Mouse (Mus musculus): ENCODE measurements around the gene Tekt3.

The Tekt3 gene

DNA sequence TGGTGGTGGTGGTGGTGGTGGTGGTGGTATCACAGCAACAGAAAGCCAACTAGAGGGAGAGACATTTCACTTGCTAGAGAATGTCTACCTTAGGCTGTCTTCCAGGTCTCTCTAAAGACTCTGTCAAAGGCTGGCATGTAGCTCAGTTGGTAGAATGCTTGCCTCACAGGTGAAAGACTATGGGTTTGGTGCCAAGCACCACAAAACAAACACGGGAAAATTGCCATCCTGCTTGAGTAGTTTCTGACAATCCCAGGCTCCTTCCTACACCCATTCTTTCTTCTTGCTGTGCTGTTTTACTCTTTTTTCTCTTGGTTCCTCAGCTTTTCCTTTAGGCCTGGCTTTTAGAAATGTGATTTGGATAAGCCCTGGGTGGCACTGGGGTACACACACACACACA, 5.1 kb downstream of the Tekt3 start:
- DNase-seq, result no peak

DNA sequence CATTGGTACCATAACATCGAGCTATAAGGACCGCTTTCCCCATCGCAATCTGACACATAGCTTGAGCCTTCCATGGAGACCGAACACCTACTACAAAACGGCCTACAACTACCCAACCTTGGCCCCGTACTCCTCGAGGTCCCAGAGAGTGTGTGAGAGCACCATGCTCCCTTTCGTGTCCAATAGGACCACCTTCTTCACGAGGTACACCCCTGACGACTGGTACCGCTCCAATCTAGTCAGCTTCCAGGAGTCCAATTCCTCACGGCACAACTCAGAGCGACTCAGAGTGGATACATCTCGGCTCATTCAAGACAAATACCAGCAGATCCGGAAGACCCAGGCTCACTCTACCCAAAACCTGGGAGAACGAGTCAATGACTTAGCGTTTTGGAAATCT, 8.6 kb downstream of the Tekt3 start:
- DNase-seq, result no peak

DNA sequence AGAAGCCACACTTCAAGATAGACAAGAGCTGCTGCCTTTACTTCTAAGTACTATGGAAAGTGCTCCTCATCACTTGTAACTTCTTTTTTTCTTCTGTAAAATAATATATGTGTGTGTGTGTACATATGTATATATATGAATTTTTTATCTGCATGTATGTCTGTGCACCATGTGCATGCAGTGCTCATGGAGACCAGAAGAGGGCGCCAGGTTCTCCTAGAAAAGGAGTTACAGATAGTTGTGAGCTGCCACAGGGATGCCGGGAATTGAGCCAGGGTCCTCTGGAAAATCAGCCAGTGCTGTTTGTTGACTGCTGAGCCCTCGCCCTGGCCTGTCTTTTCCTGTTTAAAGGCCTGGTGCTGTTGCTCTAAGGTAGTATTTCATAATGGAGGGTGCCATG, 23.1 kb downstream of the Tekt3 start:
- DNase-seq, result no peak

DNA sequence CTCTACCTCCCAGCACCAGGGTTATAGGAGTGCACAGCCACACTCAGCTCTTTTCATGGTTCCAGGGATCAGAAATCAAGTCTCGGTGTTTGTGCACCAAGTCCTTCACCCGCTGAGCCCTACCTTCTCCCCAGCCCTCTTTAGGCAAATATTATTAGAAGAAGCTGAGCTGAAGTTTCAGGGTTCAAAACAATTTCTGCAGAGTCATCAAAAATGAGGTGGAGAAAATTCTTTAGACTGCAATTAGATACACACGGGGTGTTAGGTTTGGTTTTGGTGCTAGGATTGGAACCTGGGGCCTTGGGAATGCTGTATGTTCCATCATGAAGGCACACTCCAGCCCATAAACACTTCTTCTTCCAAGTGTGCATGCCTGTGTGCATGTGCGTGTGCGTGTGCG, 27.2 kb downstream of the Tekt3 start:
- DNase-seq, result no peak

DNA sequence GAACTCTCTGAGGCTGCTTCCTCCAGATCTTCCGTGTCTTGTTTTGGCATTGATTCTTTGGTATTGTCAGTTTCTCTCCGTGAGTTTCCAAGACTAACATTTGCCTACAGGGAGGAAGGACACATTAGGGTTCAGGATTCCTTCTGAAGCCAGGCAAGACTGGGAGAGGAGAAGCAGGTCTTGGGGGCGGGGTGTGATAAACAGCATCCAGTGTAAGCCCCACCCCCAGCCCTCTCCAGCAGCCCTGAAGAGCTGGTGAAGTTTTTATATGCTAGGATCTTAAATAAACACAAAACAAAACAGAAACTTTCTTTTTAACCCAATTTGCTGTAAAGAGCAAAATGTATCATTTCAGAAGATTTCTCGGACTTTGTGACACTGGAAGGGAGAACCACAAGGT, 28.8 kb downstream of the Tekt3 start:
- DNase-seq, result no peak

DNA sequence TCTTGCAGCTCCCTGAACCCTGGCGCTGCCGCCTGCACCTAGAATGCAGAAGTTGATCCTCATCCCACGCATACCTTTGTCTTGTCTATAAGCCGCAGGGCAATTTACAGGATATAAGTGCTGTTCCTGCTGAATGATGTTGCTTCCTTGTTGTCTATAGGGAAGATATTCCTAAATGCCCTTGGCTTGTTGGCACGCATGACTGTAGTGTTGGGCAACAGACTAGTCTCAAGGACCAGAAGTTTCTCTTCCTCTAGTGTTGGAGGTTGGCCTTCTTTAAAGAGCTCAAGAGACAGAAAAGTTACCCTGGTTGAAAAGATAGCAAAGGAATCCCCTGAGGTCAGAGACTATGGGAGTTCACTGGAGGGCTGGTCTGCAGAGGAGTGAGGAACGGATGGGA, 29.5 kb downstream of the Tekt3 start:
- DNase-seq, result no peak

DNA sequence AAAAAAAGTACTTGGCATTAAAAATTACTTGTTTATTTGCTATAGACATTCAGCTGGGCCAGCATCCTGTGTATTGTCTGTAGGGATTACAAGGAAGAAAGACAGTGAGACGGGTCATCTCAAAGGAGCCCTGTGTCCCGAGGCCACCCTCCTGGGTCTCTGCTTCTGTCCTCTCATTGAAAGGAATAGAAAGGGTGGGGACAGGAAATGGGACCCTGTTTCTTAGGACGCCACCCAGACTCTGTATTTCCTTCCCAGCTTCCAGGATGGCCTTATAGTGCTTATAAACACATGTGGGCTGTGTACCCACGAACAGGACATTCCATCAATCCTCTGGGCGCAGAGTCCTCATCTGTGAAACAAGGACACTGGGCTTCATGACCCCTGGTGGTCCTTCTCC, 30.8 kb downstream of the Tekt3 start:
- DNase-seq, result no peak

DNA sequence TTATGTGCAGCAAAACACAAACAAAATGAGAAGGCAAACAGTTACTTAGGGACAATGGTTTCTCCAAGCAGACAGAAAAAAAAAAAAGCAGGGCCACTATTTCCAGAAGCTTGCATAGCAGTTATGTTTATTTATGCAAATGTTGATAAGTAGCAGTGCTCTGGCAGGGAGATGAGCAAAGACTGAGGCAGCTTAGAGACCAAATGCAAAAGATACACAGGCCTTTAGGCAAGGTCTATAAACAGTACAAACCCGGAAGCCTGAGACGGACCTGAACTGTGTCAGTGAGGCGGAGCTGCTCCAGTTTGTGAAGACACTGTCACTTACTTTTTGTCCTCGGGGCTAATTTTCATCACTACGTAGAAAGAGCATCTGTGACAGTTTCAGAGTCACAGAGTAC, 32.1 kb downstream of the Tekt3 start:
- no peak for DNase-seq

DNA sequence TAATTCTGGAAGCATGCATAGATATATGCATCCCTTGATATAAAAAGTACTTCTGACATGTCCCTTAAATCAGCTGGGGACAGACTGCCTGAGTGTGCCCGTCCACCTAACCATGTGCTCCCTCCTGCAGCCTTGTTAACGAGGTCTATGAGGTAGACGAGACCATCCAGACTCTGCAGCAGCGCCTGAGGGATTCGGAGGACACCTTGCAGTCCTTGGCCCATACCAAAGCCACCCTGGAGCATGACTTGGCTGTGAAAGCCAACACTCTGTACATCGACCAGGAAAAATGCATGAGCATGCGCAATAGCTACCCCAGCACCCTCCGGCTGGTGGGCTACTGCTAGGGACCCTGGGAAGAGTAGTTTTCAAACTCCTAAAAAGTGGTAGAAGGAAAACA, 33.0 kb downstream of the Tekt3 start:
- DNase-seq, result no peak

DNA sequence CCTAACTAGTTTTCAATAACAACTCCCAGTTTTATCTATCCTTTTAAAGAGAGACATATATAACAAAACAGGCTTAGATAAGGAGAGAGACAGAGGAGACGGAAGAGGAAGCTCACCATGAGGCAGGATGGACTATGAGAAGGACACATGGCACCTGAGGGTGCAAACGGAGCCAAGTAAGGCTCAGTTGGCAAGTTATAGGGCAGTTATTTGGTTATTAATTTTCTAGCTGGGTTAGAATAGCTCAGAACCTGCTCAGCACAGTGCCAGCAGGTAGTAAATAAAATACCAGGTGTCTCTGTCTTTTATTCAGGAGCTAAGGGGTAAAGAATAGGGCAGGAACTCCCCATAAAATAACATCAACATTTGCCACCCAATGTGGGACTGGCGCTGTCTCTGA, 36.6 kb downstream of the Tekt3 start:
- DNase-seq, result no peak

DNA sequence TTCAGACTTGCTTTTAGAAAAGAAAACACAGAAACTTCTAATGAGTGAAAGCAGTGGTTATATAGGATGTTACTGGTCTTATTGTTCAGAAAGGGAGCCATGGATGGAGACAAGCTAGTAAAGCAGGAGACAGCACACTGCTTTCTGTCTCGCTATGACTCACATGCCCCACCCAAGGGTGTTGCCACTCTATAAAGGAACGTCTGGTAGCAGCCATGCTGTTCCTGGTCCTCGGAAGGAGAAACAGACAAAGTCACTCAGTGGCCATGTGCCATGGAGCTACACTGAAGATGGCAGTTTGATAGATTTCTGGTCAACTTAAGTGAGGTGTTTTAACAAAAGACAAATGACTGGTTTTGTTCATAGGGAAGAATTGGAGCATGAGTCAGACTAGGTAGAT, 37.9 kb downstream of the Tekt3 start:
- no peak for DNase-seq

DNA sequence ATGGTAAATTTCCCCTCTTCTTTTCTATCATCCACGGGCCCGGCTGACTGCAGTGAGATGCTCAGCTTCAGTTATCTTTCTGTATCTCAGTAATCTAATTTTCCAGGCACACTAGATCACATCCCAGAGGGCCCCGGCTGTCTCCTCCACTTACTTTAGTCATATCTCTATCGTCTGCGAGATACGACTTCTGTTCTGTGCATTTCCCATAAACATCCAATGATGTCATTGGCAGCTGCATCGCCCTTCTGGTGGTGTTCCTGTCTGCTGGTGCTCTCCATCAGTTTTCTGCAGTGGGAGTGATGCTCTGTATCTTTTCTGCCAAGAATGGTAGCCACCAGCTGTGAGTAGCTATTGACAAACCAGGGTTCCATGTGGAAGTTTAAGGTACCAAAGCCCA, 41.8 kb downstream of the Tekt3 start:
- no peak for DNase-seq

DNA sequence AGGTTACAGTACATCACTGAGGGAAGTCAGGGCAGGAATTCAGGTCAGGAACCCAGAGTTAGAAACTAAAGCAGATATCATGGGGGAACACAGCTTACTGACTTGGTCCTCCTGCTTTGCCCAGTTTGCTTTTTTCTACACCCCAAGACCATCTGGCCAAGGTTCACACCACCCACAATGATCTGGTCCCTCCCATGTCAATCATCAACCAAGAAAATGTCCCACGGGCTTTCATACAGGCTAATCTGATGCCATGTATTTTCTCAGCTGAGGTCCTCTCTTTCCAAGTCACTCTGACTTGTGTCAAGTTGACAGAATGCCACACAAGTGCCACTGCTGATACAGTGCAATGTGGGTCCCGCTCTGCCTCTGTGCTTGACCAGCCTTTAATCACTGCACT, 42.6 kb downstream of the Tekt3 start:
- no peak for DNase-seq

DNA sequence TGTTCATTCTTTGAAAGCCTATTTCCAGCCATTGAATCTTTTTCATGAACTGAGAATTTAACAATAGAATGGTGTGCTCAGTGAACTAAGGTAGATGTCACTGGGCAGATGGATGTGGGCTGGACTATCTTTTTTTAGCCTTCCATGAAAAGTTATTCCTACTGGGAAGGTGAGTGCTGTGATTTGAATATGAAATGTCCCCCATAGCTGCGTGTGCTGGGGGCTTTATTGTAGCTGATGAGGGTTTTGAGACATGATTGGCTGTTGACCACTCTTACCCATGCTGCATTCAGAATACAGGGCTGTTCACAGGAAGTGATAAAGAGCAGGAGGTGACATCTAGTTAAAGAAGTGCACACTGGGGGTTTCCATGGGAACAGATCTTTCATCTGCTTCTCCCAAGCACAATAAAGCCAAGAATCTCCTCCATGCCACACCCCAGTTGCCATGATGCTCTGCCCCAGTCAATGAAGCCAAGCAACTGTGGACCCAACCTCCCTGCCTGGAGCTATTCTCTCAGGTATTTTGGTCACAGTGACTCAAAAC, 47.8 kb downstream of the Tekt3 start:
- no peak for DNase-seq

DNA sequence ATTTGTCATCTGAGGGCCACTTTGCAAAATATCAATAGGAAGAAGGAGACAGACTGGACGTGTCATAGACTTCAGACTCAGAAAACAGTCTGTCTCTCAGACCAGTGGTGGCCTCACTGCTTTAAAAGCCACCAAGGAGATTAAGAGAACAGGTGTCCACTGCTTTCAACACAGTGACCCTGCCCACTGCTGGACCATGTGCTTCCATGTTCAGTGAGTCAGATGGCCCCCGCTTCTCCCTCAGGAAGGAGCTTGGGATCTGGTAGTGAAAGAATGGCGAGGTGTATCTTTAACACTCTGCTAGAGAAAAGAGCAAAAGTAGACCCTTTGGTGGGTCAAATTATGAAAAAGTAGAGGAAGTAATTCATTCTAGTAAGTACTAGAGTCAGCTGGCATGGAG, 48.9 kb downstream of the Tekt3 start:
- DNase-seq, result no peak

DNA sequence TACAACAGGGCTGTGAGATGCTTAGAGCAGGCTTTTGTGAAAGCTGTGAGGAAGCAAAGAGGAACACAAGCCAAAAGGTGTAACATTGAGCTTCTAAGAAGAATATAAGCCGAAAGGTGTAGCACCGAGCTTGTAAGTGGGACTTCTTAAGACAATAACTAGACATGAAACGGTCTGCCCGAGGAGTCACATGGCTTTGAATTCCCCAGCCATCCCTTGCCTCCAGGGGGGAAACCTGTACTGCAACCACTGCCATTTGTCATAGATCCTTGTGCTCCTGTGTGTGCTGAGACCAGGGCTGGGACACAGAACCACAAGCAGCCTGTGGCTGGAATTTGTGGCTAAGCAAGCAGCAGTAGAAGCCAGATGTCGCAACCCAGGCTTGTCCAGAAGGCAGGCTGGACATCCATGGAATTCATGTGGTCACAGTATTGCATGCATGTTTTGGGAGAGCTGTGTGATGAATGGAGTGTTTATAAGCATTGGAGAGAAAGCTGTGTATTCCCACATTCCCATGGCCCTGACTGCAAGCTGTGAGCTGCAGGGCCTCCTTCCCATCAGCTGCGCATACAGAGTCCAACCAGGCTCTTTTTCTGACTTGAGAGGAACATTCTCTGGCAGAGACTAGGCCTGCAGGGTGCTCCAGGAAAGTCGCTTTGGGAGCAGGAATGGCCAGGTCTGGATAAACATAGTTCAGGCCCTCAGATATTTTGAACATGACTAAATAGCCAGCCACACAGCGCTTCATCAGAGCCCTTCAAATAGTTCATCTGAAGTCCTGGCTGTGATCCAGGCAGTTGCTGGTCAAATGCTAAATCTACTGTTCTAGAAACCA, 53.6 kb downstream of the Tekt3 start:
- DNase-seq, result no peak

DNA sequence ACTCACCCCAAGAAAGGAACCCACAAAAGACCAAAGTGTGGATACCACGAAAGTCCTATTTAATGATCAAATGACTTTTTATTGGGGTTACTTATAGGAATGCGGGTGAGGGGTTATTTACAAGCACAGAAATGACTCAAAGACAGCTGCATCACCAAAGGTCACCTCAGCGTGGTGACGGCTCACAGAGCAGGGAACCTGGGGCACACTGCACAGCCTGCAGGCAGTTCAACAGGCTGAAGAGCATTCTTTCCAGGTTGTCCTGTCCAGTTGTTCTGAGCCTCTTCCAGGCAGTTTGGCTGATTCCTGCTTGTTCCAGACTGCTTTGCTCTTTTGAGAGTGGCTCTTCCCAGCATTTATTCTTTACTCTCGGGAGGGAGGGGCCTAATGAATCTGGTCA, 55.2 kb downstream of the Tekt3 start:
- DNase-seq, result no peak

DNA sequence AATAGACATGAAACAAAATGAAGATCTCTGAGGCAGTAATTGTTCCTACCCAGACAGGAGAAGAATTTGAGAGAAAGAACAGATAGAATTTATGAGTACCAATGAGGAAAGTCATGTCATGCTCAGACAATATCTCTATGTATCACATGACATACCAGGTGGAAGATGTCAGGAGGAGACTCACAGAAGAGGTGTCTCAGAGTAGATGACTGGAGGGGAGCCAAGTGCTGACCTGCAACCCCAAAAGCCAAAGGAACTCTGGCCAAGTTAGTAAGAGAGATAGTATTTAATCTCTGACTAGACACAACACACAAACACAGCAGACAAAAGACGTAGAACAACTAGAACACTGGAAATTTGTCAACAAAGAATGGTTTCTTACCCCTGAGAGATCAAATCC, 55.8 kb downstream of the Tekt3 start:
- DNase-seq, result no peak

DNA sequence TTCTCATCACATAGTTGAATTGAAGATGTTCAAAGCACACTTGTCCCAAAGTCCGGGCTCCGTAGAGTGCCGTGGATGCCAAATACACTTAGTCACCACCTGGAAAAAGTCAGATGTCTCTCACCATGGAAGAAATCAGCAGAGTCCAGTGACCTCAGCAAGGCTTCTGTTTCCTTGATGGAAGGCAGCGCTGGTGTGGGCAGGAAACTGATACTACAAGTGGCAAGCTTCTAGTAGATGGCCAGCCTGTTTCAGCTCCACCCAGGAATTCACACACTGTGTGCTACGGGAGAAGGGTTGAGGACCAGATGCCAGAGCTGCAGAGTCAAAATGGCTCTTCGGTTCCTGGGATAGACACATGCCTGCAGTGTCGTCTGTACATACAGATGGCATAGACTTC, 58.3 kb downstream of the Tekt3 start:
- DNase-seq, result no peak

DNA sequence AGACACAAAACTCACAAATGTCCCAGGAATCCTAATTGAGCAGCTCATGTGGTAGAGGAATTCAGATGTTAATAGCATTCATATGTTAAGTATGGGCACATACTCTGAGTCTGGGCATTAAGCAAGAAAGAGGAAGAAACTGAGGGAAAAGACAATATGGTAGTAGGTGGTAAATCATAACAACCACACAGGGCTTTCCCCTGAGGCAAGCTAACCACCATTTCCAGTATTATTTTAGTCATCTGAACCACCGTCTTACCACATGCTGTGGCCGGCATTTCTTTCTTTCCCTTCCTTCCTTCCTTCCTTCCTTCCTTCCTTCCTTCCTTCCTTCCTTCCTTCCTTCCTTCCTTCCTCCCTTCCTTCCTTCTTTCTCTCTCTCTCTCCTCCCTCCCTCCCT, 60.8 kb downstream of the Tekt3 start:
- no peak for DNase-seq

DNA sequence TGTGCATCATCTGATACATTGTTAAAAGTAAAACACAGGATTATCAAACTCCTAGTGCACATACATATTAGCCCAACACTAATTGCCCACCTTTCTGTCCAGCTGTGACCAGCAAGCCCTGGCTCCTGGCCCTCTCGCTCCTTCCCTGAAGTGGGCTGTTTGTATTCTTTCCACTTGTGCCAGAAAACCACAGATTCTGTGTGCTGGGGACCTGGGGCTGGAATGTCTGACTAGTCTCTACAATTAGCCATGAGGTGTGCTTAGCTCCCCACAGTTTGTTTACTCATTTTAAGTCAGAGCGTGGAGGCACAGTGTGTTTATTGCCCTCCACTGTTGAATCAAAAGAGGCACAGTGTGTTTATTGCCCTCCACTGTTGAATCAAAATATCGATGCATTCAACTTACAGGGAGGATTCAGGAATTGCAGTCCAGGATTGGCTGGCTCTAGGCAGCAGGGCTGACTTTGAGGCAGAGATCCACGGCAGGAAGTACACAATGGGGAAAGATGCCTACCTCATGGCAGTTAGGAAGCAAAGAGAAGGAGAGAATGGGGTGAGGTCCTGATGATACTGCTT, 61.4 kb downstream of the Tekt3 start:
- DNase-seq, result no peak

DNA sequence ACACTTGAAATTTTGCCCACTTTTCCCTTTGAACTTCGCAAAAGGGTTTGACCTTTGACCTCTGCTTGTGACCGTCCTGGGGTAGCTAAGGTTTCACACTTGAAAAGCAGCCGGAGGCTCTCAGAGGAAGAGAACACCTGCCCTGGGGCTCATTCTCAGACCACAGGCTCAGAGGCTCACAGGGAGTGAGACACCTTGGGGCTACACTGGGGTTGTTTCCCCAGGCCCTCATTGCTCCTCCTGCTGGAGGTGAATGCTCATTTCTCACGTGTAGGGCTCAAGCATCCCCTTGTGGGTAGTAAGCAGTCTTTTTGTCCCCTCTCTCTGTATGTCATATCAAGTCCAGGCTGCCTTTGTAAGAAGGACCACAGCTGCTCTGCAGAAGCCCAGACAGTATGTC, 62.9 kb downstream of the Tekt3 start:
- no peak for DNase-seq

DNA sequence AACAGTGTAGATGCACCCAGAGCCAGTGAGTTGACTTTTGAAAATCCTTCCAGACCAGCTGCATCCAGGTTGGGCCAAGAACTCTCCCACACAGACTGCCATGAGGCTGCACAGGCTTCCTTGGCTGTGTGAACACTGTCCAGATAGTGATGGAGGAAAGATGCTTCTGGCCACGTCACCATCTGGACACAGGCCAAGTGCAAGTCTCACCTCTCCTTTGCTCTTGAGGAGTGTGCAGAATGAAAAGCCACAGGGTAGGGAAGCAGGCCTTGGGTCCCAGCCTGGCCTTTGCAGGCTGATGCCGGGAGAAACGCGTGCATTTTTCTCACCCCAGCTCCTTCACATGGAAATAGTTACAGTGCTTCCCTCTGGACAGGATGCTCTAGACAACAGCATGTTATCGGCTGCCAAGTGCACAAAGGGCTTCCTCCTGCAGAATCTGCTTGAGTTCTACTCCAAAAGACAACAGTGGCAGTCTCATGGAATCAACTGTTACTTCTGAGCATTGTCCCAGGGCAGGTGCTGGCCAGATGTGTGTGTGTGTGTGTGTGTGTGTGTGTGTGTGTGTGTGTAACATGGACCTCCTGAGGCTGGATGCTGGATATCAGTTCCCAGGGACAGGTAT, 64.5 kb downstream of the Tekt3 start:
- no peak for DNase-seq

DNA sequence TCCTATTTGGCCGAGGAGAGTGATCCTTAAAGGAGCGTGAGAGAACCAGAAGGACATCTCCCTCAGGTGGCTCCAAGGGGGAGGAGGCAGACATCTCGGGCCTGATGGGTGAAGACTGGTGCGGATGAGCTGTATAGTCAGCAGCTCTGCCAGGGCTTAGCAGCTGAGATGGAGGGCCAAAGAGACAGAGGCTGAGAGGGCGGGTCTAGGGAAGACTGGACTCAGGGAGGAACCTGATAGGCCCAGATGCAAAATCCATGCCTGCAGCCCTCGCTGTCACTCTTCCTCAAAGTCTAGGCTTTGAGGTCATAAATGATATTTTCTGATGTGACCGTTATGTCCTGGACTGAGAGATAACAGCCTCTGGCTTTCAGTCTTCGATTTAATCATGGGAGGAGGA, 65.5 kb downstream of the Tekt3 start:
- DNase-seq, result no peak
